Mouse (Mus musculus) neural tube, embryonic 14.5 days (tissue): Measurements from ENCODE around the gene March4. TPM values are rescaled to one million over a fixed set of nuclear protein-coding genes. Genes with fewer than 3 reads are reported as not detected.

Source experiments
- polyA plus RNA-seq: library from polyadenylated mRNA; unstranded; fragments of >200 nt; fragmentation: Nextera tagmentation; extraction: Ambion mirVana; gene quantifications from 2 replicates; pipeline ENCODE4 v1.2.1, GENCODE M21; 2014

The March4 gene
- polyA plus RNA-seq, 1 experiment from 2014 or later, result 11.2 TPM

Other genes with a start within 250 kb of the March4 start
- 17.1 and 20.7 TPM in 2 replicates for gene Xrcc5, start 229.5 kb downstream of the March4 start, polyA plus RNA-seq
- 28.7 and 29.7 TPM in 2 replicates for gene Smarcal1, start 46.3 kb upstream of the March4 start, polyA plus RNA-seq
- gene Ankar, start 163.6 kb upstream of the March4 start, polyA plus RNA-seq, result not detected in 2 replicates
- 1,040 and 1,059 TPM in 2 replicates for gene Rpl37a, start 174.4 kb upstream of the March4 start, polyA plus RNA-seq